Mouse (Mus musculus): ENCODE measurements at regions not wholly inside any gene's neighbourhood (a gene's known extent, or its start where the extent isn't known, plus 50 kb on each side); places are given as distances from the start of the nearest gene placed in this dataset.

DNA sequence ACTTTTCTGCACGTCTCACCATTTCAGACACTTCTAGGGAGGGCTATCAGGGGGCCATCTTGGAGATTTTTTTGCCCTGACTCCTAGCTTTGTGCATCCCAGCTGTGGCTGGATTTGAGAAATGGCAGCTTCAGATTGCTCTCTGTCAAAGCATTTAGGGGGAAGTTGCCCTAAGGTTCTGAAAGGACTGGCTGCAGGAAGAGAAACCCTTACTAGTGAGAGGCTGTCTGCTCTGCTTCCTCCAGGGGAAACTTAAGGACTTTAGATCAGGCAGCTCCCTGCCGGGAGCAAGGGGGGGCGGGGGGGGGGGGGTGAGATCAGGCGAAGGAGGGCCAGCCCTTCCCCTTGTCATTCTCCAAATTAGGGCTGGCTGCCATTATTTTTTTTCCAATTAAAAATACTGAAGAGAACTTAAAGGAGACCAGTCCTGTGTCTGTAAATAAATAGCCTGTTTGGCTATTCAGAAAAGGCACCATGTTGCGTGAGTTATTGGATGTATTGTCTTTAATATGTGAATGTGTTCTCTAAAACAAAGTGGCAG is 141.7 kb upstream of the Tbl1xr1 start:
- TF ChIP-seq CTCF (conservative IDR thresholded peaks at IDR 0.05 in 1 of 2, IDR thresholded peaks at IDR 0.05 in 1 of 2; ENCODE audit: low read depth in 2 of 2, low read length in 2 of 2): no peak
- TF ChIP-seq ZKSCAN1 (IDR thresholded peaks at IDR 0.05; ENCODE audit: borderline replicate concordance, low read depth, low read length): no peak
- TF ChIP-seq MAX (IDR thresholded peaks at IDR 0.05; ENCODE audit: low read length): no peak
- TF ChIP-seq MAFK (IDR thresholded peaks at IDR 0.05; ENCODE audit: insufficient replicate concordance, low read length): no peak
- no peak for TF ChIP-seq POLR2A (IDR thresholded peaks at IDR 0.05; ENCODE audit: low read depth, low read length)
- TF ChIP-seq TBP (conservative IDR thresholded peaks at IDR 0.05; ENCODE audit: low read depth, low read length): no peak

All from CH12.LX (cell line).